Mouse (Mus musculus) ovary, adult 10 weeks (tissue): ENCODE data around the gene Rbm25. TPM values are rescaled to one million over a fixed set of nuclear protein-coding genes. Genes with fewer than 3 reads are reported as not detected.

Source experiments
- polyA plus RNA-seq: library from polyadenylated mRNA; stranded (reverse); fragments of 350-450 nt; fragmentation: Illumina TruSeq; extraction: RNeasy Lipid Tissue Mini Kit (QIAGEN cat#74804); gene quantifications from one replicate; pipeline ENCODE4 v1.2.3, GENCODE M21; 2014

Rbm25 gene
- 265 TPM for polyA plus RNA-seq

DNA sequence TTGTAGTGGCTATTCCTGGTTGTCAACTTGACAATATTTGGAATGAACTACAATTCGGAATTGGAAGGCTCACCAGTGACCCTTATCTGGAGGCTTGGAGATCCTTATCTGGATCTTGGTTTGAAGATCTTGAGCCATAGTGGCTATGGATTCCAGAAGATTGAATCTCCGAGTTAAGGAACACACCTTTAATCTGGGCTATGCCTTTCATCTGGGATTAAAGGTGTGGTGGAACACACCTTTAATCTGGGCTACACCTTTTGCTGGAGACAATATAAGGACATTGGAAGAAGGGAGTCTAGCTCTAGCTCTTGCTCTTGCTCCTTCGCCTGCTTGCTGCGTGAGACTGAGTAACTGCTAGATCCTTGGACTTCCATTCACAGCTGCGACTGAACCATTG is at the start of gene Rbm25:
Gene Rbm25 (plus strand): TSS at position 301 of the 400 bp plus-strand sequence.

DNA sequence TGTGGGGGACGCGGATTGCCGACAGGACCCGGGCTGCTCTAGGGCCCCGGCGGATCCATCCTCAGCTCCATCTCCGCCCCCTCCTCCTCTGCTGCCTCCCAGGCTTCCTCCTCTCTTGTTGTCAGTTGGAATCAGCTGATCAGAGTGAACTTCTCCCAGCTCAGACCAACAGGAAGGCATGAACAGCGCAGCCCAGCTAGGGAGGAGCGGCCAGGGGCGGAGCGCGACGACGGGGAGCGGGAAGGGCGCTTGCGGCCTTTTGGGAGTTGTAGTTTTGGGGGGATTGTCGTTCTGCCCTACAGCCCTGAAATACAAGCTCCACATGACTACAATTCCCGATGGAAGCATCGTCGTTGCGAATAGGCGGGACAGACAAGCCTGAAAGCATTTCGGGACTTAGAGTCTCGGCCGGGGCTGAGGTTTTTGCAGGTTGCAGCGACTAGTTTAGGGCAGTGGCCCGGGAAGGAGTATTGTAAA is 34.0 kb upstream of the Rbm25 start, which contains the start of gene Zfyve1:
Gene Zfyve1 (minus strand): TSS at position 198 of the 477 bp plus-strand sequence.

DNA sequence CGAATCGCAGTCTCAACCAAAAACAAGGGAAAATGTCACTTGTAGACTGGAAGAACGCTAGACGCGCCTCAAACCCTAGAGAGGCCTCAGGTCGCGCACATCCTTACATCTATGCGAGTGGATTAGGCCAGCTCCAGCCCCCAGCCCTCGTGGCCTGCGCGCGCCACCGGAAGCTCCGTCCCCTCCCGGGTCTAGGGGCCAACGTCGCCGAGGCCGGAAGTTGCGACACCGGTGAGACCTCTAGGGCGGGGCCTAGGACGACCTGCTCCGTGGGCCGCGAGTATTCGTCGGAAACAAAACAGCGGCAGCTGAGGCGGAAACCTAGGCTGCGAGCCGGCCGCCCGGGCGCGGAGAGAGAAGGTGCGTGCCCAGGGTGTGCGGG is 56.9 kb downstream of the Rbm25 start, which contains the start of gene Psen1:
Gene Psen1 (plus strand): TSS at position 219 of the 382 bp plus-strand sequence.

Other genes starting within 250 kb of the Rbm25 start
- 22.6 TPM for gene Dpf3, start 143.5 kb upstream of the Rbm25 start, polyA plus RNA-seq
- gene Dcaf4, start 110.8 kb upstream of the Rbm25 start, polyA plus RNA-seq = 4.6 TPM
- 6.8 TPM for gene Zfyve1, start 34.0 kb upstream of the Rbm25 start, polyA plus RNA-seq
- 37.0 TPM for gene Psen1, start 56.9 kb downstream of the Rbm25 start, polyA plus RNA-seq
- 0.40 TPM for gene Papln, start 132.4 kb downstream of the Rbm25 start, polyA plus RNA-seq